Mouse (Mus musculus) layer of hippocampus, adult 9-10 months (tissue): ENCODE measurements around the gene E130114P18Rik.

Source experiments
- DNase-seq: peaks from one replicate; pipeline ENCODE4 v3.0.0; 2022; ENCODE audit warnings: low spot score

E130114P18Rik gene

GRCm38 (mm10) chr4:97777706-97778176, at the start of gene E130114P18Rik:
Gene E130114P18Rik (minus strand): TSS chr4:97778078.
- no peak for DNase-seq

- DNase-seq: no peak
Measured at GRCm38 (mm10) chr4:97827115-97827514, 49.2 kb upstream of the E130114P18Rik start.

DNA sequence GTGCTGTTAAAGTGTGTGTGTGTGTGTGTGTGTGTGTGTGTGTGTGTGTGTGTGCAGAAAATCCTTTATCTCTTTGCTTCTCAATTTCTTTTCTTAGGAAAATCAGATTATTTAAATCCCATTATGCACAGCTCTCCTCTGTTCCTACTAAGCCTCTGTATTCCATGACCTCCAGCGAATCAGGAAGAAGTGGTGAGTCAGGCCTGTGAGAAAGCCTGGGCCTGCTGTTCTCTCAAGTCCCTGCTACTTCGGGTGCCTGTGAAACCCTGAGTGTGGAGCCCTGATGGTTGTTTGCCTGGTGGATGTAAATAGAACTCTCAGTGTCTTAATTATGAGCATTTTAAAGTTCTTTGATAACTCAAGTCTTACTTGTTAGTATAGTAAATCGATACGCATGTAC, 48.0 kb upstream of the E130114P18Rik start:
- DNase-seq: no peak

DNA sequence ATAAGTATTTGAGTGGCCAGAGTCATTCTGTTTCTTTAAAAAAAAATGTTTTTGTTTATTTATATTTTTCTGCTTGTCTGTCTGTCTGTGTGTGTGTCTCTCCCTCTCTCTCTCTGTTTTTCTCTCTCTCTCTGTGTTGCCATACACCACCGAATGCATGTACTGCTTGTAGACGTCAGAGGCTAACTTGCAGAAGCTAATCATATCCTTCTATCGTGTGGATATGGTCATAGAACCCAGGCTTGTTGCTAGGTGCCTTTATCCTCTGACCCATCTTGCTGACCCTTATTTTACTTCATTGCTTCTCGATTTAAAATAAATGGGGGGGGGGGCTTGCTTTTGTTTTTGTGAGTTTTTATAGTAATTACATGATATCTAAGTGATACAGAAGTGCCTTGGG, 47.6 kb upstream of the E130114P18Rik start:
- no peak for DNase-seq

DNA sequence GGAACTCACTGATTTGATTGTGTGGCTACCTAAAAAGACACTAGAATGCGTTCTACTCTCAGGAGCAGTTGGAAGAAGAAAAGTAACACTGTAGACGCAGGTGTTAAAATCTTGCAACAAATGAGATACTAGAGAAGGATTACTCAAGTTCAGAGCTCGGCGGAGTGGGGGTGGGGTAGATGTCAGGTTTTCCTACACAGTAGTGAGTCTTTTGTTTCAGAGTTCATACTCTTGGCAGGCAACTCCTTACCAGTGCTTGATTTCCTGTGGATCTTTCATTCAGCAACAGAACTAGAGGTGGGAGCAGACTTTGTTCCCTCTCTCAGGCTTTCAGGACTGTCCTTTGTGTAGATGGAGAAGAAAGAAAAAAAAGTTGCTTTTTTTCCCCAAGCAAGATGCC, 46.6 kb upstream of the E130114P18Rik start:
- no peak for DNase-seq

- DNase-seq: no peak
Measured at GRCm38 (mm10) chr4:97823512-97823911, 45.6 kb upstream of the E130114P18Rik start.

GRCm38 (mm10) chr4:97821556-97822251, 43.8 kb upstream of the E130114P18Rik start:
- no peak for DNase-seq

DNA sequence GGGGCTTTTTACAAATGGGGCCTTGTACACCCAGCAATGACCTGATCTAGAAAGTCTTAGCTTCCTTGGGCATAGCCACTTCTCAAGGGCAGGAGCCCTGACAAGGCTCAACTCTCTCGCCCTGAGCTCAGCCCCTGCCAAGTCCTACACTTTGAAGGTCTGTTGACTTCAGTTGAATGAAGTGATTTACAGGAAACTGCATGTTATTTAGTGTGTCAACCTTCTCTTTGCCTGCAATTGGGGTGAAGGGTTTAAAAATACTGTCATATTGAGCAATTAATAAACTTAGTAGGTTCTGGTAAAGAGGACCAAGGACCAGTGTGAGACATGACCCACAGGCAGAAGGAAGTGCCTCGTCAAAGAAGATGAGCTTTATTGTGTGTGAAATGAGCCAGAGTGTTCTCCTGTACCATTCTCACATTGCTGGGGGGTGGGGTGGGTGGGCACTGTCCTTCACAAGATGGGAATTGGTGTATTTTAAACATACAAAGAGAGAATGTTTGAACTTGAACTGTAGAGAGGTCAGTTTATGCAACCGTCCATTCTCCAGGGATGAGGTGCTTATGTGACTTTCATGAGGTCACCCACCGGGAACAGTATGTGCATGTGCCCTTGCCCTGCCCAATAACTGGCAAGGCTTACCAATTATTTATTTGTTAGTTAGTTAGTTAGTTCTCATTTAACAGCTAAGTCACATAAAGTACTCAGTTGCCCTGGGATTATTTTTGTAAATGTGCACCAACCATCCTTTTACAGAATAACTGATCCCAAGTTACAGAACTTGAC, 42.8 kb upstream of the E130114P18Rik start:
- no peak for DNase-seq

GRCm38 (mm10) chr4:97819101-97819500, 41.2 kb upstream of the E130114P18Rik start:
- DNase-seq: no peak

DNA sequence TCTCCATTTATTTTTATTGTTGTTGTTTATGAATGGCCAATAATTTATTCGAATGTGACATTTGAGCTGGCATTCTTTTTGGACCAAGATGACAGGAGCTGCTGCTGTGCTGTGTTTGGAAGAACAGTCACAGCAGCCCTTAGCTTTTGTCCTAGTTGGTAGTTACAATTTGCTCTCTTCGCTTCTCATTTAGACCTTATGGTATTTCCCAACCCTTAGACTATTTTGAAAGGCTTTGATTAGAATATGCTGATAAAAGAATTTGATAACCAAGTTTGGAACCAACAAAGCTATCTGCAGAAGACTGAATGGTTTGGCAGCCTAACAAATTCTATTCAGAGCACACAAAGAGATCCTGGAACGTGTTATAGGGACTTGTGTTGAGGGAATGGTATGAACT, 40.6 kb upstream of the E130114P18Rik start:
- DNase-seq: no peak

GRCm38 (mm10) chr4:97817741-97818140, 39.9 kb upstream of the E130114P18Rik start:
- DNase-seq: no peak

GRCm38 (mm10) chr4:97816753-97817152, 38.9 kb upstream of the E130114P18Rik start:
- DNase-seq: no peak

DNA sequence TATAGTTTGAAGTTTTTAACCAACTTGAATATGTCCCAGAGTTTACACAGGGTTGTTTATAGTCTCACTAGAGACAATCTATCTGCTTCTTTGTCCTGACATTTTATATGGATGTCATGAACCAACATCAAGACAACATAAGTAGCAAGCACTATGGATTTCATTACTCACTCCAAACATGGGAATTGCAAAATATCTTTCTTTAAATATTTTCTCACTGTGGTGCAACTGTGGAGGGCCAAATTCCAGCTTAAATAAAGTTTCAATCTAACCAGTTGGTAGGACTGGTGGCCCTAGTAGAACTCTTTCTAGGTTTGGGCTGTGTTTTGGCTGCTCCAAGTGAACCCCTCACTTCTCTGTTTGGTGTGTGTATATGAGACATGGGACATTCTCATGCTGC, 38.1 kb upstream of the E130114P18Rik start:
- no peak for DNase-seq

DNA sequence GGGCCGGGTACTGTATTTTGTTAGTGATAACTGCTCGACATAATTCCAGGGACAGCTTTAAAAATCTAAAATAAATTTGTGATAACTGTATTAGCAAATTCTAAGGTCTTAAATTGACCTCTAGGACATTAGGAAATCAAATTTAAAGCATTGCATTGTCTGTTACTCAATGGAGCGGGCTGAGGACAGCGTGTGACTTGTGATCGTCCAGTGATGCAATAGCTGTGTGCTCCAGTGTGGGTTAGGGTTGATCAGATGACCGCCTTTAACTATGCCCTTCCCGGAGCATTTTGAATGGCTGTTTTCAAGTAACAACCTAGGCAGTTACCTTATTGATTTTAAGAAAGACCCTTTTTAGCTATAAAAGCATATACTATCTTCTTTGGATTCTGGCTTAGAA, 36.6 kb upstream of the E130114P18Rik start:
- DNase-seq: no peak

GRCm38 (mm10) chr4:97813996-97814395, 36.1 kb upstream of the E130114P18Rik start:
- DNase-seq: no peak

DNA sequence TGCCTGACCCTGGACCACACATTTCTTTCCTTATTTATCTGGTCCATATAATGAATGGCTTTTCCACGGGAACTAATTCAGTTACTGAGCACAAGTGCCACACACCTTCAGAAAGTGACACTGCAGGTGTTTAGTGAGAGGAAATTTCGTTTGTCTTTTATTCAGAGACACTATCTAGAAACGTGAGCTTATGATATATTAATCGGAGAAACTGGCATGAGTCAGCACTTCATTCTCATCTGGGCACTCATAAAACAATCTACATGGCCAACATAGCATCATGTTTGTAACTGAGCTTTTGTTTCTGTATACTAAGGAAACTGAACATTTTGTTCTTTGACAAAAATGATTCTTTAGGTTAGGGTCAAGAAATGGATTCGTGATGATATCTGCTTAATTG, 35.2 kb upstream of the E130114P18Rik start:
- DNase-seq: no peak

- DNase-seq: no peak
Measured at GRCm38 (mm10) chr4:97810348-97810939, 32.6 kb upstream of the E130114P18Rik start.

DNA sequence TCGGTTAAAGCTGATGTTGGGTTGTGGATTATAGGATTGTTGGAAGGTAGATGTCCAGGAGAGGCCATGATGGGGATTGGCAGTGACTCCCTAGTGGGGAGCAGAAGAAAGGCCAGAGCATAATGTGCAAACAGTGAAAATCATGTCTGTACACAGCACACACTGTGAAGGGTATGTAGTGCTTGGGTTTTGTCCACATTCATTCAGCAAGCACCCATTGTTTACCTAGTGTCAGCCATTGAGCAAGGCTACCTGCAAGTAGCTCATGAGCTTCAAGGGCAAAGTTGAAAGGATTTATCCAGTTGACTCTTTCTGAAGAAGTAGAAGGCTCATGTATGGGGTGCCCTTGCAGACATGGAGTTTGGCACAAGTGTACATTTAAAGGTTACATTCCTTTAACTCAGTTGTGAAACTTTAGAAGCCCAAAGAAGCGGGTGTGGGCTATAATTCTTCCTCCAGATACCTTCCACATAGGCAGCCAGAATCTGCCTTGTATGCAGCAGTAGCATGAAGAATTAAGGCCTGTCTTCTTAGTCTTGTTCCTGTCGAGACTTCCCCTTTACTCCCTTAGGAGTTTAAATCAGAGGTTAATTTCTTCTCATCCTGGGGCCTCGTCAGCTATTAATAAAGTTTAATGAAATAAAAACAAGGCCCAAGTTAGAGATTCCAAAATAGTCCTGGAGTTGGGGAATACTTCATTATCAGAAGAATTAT, 31.9 kb upstream of the E130114P18Rik start:
- DNase-seq: no peak

DNA sequence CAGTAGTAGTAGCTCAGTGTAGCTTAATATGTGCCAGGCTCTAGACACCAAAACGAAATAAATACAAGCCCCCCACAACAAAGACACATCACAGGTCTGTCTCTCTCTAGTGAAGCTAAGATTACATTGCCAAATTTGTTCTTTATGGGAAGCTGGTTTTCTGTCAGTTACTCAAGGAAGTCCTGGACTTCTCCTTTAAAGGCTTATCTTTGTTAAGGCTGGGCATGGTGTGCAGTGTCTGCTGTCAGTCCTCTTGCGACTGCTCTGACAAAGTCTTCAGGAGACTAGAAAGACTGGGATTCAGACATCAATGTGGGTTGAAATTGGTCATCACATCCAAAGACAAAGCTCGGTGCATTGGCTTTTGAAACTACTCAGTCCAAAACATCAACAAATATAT, 31.0 kb upstream of the E130114P18Rik start:
- DNase-seq: no peak

DNA sequence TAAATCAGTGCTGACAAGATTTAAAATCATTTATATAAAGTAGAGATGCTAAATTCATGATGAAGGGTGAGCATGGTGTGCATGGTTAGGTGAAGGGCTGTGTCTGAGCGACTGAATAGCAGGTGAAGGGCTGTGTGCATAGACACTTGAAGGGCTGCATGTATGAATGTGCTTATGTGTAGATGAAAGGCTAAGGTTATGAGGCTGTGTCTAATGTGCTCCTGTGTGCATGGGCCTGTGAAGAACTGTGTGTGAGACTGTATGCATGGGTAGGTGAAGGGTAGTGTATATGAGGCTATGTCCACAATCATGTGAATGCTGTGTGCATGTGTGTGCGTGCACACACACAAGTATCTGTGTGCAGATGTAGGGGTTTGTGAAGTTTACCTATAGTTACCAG, 29.0 kb upstream of the E130114P18Rik start:
- DNase-seq: no peak

GRCm38 (mm10) chr4:97805896-97806808, 28.3 kb upstream of the E130114P18Rik start:
- no peak for DNase-seq
